Comparison of ENCODE assay signal across 9 mouse cellular contexts in genomic region chr17:73743681-73744311, GRCm38 (mm10). TPM values are rescaled to one million over a fixed set of nuclear protein-coding genes. Genes with fewer than 3 reads are reported as not detected.
DNase-seq lines count a peak whose midpoint lies in the region; ATAC-seq and TF ChIP-seq lines count a peak whose summit lies in the region.
"Had no signal": no experiment of that assay in that cellular context is flagged by ENCODE, and none has a peak within 500 bp of the region (broad histone marks: within the 10 kb centered on the region; RNA-seq: fewer than 3 reads in every experiment).

No protein-coding gene starts in this region.

- 8% methylated on average over 6 of the region's 6 CpGs for WGBS in forebrain, postnatal 0 days
- 4% methylated on average over 6 of the region's 6 CpGs for WGBS in hindbrain, embryonic 13.5 days

- no peak for TF ChIP-seq POLR2A in MEL (IDR thresholded peaks at IDR 0.05; ENCODE audit: control insufficient read depth in 1 of 2, insufficient read depth in 1 of 2, low read depth in 1 of 2, low read length in 2 of 2, poor library complexity in 1 of 2)

- peak; percentile 66 for DNase-seq in MEL (ENCODE audit: low read depth, low spot score)
- DNase-seq in cerebellum, adult 11 months: peak; percentile 63
- DNase-seq in forebrain, postnatal 0 days: peak; percentile 93
- peak; percentile 84 to 87 for DNase-seq in layer of hippocampus, postnatal 10 days (ENCODE audit: low spot score in 2 of 2)
- DNase-seq in right cerebral cortex, adult 2 months (ENCODE audit: low spot score in 2 of 2): peak; percentile 90 to 92
- peak; percentile 20 for DNase-seq in urinary bladder, postnatal 10 days (ENCODE audit: low spot score)

- no peak overlapping the region for H3K4me3 ChIP-seq in MEL (ENCODE audit: control insufficient read depth in 1 of 2, insufficient read depth in 1 of 2, low read depth in 2 of 2, low read length in 2 of 2)
- H3K4me3 ChIP-seq in forebrain, postnatal 0 days (ENCODE audit: low read depth, low read length): no peak overlapping the region
- H3K4me3 ChIP-seq in hindbrain, embryonic 13.5 days: no peak overlapping the region

- peak; percentile 77 for TF ChIP-seq RAD21 in MEL (IDR thresholded peaks at IDR 0.05; ENCODE audit: low read depth, low read length)

- peak; percentile 96 for ATAC-seq in forebrain, postnatal 0 days
- peak; percentile 93 for ATAC-seq in hindbrain, embryonic 13.5 days (ENCODE audit: low FRiP score)
- ATAC-seq in megakaryocyte, adult 5-6 weeks (ENCODE audit: poor library complexity, severe bottlenecking): peak; percentile 89

- H3K36me3 ChIP-seq in MEL (ENCODE audit: control insufficient read depth in 1 of 2, insufficient read depth in 2 of 2, low read length in 2 of 2): no peaks in the 10 kb centered on the region
- no peaks in the 10 kb centered on the region for H3K36me3 ChIP-seq in forebrain, postnatal 0 days (ENCODE audit: insufficient read depth)
- H3K36me3 ChIP-seq in hindbrain, embryonic 13.5 days: no peaks in the 10 kb centered on the region

- no peak overlapping the region for H3K27ac ChIP-seq in MEL (ENCODE audit: control insufficient read depth, low read depth, low read length)
- no peak overlapping the region for H3K27ac ChIP-seq in forebrain, postnatal 0 days (ENCODE audit: low read depth, low read length)
- no peak overlapping the region for H3K27ac ChIP-seq in hindbrain, embryonic 13.5 days

- H3K9ac ChIP-seq in MEL (ENCODE audit: control insufficient read depth, low read depth, low read length, poor library complexity, severe bottlenecking): no peak overlapping the region
- H3K9ac ChIP-seq in forebrain, postnatal 0 days: no peak overlapping the region
- H3K9ac ChIP-seq in hindbrain, embryonic 13.5 days: no peak overlapping the region

- TF ChIP-seq EP300 in MEL (IDR thresholded peaks at IDR 0.05; ENCODE audit: low read depth in 1 of 2, low read length in 2 of 2): no peak

- H3K9me3 ChIP-seq in MEL (replicated peaks; ENCODE audit: insufficient read depth, low read length): no peaks in the 10 kb centered on the region
- H3K9me3 ChIP-seq in forebrain, postnatal 0 days (ENCODE audit: low read length): no peaks in the 10 kb centered on the region
- no peaks in the 10 kb centered on the region for H3K9me3 ChIP-seq in hindbrain, embryonic 13.5 days

- H3K4me2 ChIP-seq in forebrain, postnatal 0 days (ENCODE audit: low read depth): no peak overlapping the region
- H3K4me2 ChIP-seq in hindbrain, embryonic 13.5 days: no peak overlapping the region

- peak; percentile 44 to 81 (median 74) for TF ChIP-seq CTCF in MEL (IDR thresholded peaks at IDR 0.05 in 2 of 3, conservative IDR thresholded peaks at IDR 0.05 in 1 of 3; ENCODE audit: control insufficient read depth in 1 of 3, insufficient read depth in 1 of 3, low read depth in 2 of 3, low read length in 3 of 3, poor library complexity in 1 of 3, severe bottlenecking in 1 of 3)
- TF ChIP-seq CTCF in forebrain, postnatal 0 days (IDR thresholded peaks at IDR 0.05; ENCODE audit: low read depth): peak; percentile 99

- no peaks in the 10 kb centered on the region for H3K4me1 ChIP-seq in MEL (ENCODE audit: control insufficient read depth in 1 of 2, insufficient read depth in 2 of 2, low read length in 2 of 2)
- H3K4me1 ChIP-seq in forebrain, postnatal 0 days (ENCODE audit: insufficient read depth): no peaks in the 10 kb centered on the region
- H3K4me1 ChIP-seq in hindbrain, embryonic 13.5 days (replicated peaks): no peaks in the 10 kb centered on the region

- no peaks in the 10 kb centered on the region for H3K79me2 ChIP-seq in MEL (ENCODE audit: control insufficient read depth, insufficient read depth, low read length, poor library complexity)

- peaks cover 0 to 2% of the 10 kb centered on the region in 2 experiments; a peak in 2 of 4 replicates for H3K27me3 ChIP-seq in MEL (ENCODE audit: control insufficient read depth in 1 of 2, insufficient read depth in 2 of 2, low read length in 2 of 2)
- no peaks in the 10 kb centered on the region; the same call in 1 of the 2 replicates for H3K27me3 ChIP-seq in forebrain, postnatal 0 days (ENCODE audit: insufficient read depth, low read length)
- 0 out of 2 replicates have a peak, but pooled peaks cover 3% of the 10 kb centered on the region for H3K27me3 ChIP-seq in hindbrain, embryonic 13.5 days

TF ChIP-seq in MEL, 35 proteins besides CTCF, POLR2A, EP300 and RAD21:
- TF ChIP-seq SMC3 (IDR thresholded peaks at IDR 0.05; ENCODE audit: low read depth, low read length): peak; percentile 73
- TF ChIP-seq BHLHE40 (IDR thresholded peaks at IDR 0.05; ENCODE audit: borderline replicate concordance, low read depth, low read length): no peak
- no peak for TF ChIP-seq SIN3A (IDR thresholded peaks at IDR 0.05; ENCODE audit: low read length)
- peak; percentile 58; the same call in 1 of the 2 replicates for TF ChIP-seq ZC3H11A (IDR thresholded peaks at IDR 0.05; ENCODE audit: low read depth, low read length)

RNA-seq across cellular contexts. Expression of gene Galnt14, which starts 33.5 kb away (rescaled TPM):
- total RNA-seq in MEL (2012; rRNA removed): not detected in 2 replicates
- not detected for polyA plus RNA-seq in MEL (2012; ENCODE audit: insufficient read depth in 1 of 2, insufficient read length in 2 of 2, low read depth in 1 of 2, low replicate concordance in 2 of 2, missing spikeins in 1 of 2)
- 14.3 and 17.8 TPM in 2 replicates for total RNA-seq in forebrain, postnatal 0 days (2014; rRNA removed)
- 16.7 and 16.8 TPM in 2 replicates for polyA plus RNA-seq in forebrain, postnatal 0 days (2015; fragmentation: Nextera tagmentation; extraction: Ambion mirVana)
- 14.1 and 15.4 TPM in 2 replicates for polyA plus RNA-seq in hindbrain, embryonic 13.5 days (2015; fragmentation: Nextera tagmentation; extraction: Ambion mirVana)
- 10 to 100 TPM; 26.3 to 26.9 TPM for total RNA-seq in layer of hippocampus, postnatal 10 days (2021)
- total RNA-seq in megakaryocyte, adult 5-6 weeks (2015): not detected in 2 replicates
- total RNA-seq in megakaryocyte, adult 5-6 weeks (2017): not detected in 2 replicates
- polyA plus RNA-seq: liver, embryonic 16.5 days had no signal

Comparison
In these comparisons a context has a peak if more than half of its experiments do, and no peak if none do; other contexts are left out.
1. DNase-seq: peak in every context shown above with its lines; median percentile 93 in forebrain, postnatal 0 days; 91 in right cerebral cortex, adult 2 months; 86 in layer of hippocampus, postnatal 10 days; 66 in MEL; 63 in cerebellum, adult 11 months; 20 in urinary bladder, postnatal 10 days.
2. RNA of gene Galnt14, which starts 33.5 kb away (total RNA-seq): 26.3 to 26.9 TPM in layer of hippocampus, postnatal 10 days and 14.3 to 17.8 TPM in forebrain, postnatal 0 days; not detected in MEL and not detected in megakaryocyte, adult 5-6 weeks; every median in the first group is over 10 times any median in the second.
3. Peak in every context shown above with its lines, with median percentiles within 50 percentile points of each other: ATAC-seq.